Mouse (Mus musculus) ovary, adult 18-20 months (tissue): ENCODE data around the gene Bmpr2.

Source experiments
- DNase-seq: peaks from one replicate; pipeline ENCODE4 v3.0.0; 2022; ENCODE audit warnings: low spot score, mixed read lengths

The Bmpr2 gene

GRCm38 (mm10) chr1:59797865-59798264 lies 34.7 kb downstream of the Bmpr2 start:
- DNase-seq: no peak

DNA sequence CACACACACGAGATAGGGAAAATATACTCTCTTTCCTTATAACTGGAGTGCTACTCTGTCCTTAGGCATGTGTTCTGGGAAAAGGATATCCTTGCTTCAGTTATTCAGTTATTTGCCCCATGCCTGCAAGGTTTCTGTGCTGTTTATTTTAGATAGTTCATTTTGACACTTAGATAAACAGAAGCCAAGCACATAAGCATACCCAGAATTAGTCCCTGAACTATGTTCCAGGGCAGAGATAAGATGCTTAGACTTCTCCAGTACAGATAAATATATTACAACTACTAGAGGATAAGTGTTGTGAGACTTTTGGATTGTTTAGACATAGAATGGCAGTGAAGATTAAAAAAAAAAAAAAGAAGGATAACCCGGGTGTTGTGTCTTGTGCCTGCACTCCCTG lies 41.2 kb downstream of the Bmpr2 start:
- DNase-seq: peak; percentile 12

- DNase-seq: no peak
These were observed 46.7 kb downstream of the Bmpr2 start for GRCm38 (mm10) chr1:59809921-59810320.

DNA sequence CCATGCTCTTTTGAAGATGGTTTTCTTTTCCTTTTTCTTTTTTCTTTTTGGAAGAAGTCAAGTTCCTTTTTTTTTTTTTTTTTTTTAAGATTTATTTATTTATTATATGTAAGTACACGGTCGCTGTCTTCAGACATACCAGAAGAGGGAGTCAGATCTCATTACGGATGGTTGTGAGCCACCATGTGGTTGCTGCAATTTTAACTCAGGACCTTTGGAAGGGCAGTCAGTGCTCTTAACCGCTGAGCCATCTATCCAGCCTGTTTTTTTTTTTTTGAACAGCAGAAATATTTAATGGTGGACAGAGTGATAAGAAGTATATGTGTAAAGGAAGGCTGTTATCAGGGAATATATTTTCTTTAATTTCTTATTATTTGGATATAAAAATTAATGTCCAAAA lies 49.6 kb downstream of the Bmpr2 start:
- no peak for DNase-seq

DNA sequence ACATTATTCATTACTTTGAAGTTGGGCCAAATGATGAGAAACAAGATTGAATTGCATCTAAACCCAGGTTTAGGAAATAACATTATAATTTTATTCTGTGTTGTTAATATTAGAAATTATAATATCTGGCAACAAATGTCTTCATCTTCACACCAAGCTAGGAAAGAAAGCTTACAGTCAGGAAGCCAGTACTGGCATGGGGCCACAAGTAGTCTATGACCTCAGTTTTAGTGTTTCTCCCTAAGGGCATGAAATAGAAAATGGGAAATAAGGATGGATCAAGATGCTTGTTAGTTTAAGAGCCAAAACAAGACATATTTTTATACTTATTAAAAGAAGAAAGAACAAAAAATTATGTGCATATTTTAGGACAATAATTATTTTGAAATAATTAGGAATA lies 62.2 kb downstream of the Bmpr2 start:
- no peak for DNase-seq

- no peak for DNase-seq
These were observed 63.4 kb downstream of the Bmpr2 start for GRCm38 (mm10) chr1:59826583-59826982.

DNA sequence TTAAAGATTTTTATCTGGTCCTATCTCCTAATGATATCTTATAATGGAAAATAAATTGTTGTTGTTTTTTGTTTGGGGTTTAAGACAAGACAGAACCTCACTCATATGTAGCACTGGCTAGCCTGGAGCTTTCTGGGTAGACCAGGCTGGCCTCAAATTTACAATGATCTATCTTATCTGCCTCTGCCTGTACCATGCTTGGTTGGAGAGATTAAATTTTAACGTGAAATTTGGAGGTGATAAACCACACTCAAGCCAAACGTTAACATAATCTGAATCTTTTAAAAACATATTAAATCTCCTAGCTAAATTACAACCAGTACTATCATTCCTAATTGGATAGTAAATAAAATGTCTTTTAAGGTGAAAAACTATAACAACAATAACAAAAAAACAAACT lies 66.2 kb downstream of the Bmpr2 start:
- no peak for DNase-seq

DNA sequence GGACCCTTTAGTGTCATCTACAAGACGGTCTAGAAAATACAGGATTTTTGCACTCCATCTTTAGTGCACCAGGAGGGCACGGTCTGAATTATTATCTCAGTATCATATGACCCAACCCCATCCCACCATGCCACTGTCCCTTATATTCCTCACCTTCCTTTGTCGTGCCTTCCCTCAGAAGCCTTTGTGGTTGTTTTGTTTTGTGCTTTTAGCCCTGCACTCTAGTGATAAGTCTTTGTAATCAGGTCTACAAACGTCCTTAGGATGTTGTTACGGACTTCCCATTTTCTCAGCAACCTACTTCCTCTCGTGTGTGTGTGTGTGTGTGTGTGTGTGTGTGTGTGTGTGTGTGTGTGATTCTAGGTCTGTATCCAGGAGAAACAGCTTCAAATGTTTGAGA lies 67.0 kb downstream of the Bmpr2 start:
- DNase-seq: no peak

GRCm38 (mm10) chr1:59833723-59834122 lies 70.5 kb downstream of the Bmpr2 start:
- no peak for DNase-seq

DNA sequence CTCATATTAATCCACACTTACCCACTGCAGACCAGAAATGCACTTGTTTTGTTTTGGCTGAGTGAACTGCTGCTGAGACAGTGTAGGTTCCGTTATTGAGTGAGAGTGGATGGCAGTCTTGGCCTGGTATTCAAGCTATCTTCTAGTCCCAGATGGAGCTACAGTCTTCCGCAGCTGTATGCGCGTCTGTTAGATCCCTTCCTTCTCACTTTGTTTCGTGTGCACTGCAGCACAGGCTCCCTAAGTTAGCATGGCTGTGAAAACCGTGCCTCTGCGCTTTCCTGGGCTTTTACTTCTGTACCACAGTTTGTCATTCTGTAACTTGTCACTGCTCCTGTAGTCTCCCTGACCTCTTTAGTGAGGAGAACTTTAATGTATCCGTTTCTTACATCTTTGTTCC lies 85.1 kb downstream of the Bmpr2 start:
- no peak for DNase-seq

DNA sequence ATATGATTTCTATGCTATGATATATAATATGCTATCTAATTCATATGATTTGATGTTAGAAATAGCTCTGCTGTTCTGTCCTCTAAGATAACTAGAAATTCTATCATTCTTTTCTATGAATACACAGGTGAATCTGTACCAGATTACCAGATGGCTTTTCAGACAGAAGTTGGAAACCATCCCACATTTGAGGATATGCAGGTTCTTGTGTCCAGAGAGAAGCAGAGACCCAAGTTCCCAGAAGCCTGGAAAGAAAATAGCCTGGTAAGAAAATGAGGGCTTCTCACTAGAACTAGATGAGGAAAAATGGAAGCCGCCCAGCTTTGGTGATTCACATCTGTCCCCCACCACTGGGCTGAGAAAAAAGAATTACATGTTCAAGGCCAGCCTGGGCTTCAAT lies 95.8 kb downstream of the Bmpr2 start:
- no peak for DNase-seq

DNA sequence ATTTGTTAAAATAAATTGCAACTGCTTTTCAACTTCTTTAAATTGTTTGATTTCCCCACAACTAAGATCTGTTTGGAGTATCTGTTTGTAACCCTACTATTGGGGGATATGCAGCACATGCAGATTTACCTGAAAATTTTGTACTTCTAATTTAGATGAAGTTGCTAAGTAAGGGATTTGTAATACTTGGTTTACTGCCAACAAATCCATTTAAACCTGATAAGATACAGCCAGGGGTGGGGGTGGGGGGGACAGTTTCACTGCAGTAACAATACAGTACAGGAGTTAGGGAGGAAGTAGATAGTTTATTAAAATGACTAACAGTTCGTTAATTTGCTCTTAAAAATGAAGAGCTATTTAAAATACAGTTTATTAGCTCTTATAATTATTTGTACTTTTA lies 98.9 kb downstream of the Bmpr2 start:
- no peak for DNase-seq

GRCm38 (mm10) chr1:59868041-59868440 lies 104.8 kb downstream of the Bmpr2 start:
- no peak for DNase-seq

DNA sequence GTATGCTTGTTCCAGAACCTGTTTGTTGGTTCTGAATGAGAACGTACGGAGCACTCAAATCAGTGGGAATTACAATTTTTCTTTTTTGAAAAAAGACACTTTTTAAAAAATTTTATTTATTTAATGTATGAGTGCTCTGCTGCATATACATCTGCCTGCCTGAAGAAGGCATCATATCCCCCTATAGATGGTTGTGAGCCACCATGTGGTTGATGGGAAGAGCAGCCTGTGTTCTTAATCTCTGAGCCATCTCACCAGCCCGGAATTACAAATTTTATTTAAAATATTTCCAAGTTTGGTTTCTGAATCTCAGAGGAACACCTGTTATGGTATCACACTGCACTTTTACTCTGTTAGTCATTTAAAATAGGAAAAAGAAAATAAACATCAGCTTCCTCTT lies 110.8 kb downstream of the Bmpr2 start:
- DNase-seq: no peak

DNA sequence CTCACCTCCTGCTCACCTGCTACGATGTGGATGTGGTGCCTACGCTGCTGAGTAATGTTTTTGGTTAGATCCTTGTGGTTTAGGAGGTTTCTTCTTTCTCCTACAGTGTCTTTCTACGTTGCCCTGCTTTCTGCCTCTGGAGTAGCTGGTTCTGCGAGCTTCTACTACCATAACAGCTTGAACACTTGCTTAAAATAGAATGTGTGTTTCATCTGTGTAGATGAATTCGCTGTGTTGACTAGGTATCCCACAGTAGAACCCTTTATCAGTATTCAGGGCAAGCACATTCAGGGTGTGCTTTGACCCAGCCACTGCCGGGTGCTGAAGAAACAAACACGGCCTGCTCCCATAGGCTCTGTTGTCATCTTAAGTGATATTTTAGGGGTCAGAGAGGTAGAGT lies 114.9 kb downstream of the Bmpr2 start:
- DNase-seq: no peak

DNA sequence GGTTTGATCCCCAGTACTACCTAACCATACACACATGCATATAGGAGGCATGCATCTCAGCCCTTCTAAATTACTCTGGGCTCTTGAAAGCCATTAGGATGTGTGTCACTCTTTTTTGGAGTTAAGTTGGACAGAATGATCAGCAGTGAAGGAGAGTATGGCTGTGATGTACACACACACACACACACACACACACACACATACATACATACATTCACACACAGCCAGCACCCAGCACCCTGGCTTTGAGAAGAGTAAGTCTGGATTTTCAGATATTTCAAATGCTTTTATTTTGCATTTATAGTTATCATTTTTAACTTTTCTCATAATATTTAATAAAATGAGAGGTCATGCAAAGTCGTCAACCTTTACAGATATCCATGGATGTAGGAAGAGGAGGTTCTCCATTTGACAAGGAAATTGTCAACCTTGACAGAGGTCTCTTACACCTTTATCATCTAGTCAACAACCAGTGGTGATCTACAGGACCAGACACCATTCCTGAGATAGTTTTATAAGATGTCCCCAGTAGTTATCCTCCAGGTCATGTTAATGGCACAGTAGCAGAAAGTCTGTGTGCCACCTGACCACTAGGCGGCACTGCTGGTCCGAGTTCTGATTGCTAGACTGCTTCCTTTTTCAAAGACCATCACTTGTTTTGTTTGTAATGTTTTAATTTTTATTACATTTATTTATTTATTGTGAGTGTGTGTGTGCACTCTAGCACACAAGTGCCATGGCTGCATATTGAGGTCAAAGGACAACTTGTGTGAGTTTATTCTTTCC lies 120.3 kb downstream of the Bmpr2 start:
- peak; percentile 25 for DNase-seq

DNA sequence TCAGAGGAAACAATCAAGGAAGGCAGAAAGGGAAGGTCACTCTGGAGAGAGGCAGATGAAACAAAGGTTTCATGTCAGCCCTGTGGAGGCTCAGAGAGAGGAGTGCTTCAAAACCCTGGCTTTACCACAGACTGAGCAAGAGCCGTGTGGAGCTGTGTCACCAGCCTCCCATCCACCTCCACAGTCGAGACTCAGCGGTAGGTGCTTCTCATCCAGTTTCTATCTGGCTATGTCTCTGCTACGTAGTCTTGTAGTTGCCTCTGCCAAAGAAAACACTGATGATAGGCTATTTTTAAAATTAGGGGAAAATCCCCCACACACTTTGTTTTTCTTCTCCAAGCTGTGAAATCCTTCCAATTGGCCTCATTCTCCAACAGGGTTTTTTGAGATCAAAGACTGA lies 123.7 kb downstream of the Bmpr2 start:
- DNase-seq: no peak

GRCm38 (mm10) chr1:59888018-59888417 lies 124.8 kb downstream of the Bmpr2 start:
- no peak for DNase-seq

GRCm38 (mm10) chr1:59891185-59891584 lies 128.0 kb downstream of the Bmpr2 start:
- DNase-seq: no peak

GRCm38 (mm10) chr1:59892777-59893176 lies 129.6 kb downstream of the Bmpr2 start:
- no peak for DNase-seq

DNA sequence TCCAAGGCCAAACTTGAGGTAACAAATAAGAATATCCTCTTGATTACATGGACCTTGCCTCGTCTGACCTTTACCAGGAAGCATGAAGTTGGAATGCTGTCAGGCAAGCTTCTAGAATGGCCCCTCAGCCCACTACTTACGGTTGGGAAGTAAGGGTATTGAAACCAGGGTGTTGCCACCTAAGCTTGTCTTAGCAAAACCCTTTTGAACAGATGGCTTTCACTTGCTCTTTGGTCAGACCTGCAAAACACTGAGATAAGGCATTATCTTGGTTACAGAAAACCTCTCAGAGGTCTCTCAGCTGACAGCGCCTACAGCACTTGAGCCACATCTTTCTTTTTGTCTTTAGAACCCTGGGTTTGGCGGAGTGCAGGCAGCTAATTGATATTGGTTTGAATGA lies 130.8 kb downstream of the Bmpr2 start:
- no peak for DNase-seq

DNA sequence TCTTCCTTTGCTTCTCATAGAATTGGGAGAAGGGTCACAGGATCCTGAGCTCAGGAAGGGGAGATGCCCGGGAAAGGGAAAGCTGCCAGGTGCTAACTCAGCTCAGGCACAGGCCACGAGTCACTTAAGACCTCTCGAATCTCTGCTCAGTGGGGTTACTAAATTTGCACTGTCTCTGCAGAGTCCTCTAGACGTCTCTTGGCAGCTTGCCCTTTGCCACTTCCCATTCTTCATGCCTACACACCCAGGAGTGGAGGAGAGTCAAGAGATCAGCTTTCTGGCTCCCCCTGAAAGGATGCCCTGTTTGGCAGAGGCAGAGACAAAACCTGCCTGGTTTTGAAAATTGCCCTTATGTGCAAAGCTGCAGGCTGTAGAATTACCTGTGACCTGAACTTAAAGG lies 132.3 kb downstream of the Bmpr2 start:
- DNase-seq: no peak

- DNase-seq: no peak
These were observed 134.1 kb downstream of the Bmpr2 start for GRCm38 (mm10) chr1:59897147-59897798.

- no peak for DNase-seq
These were observed 136.5 kb downstream of the Bmpr2 start for GRCm38 (mm10) chr1:59899679-59900078.
